Mouse (Mus musculus) neural tube, postnatal 0 days (tissue): ENCODE data around the gene Wfdc11. TPM values are rescaled to one million over a fixed set of nuclear protein-coding genes. Genes with fewer than 3 reads are reported as not detected.

Experiments
- polyA plus RNA-seq: library from polyadenylated mRNA; unstranded; fragments of >200 nt; fragmentation: Nextera tagmentation; extraction: Ambion mirVana; gene quantifications from 2 replicates; pipeline ENCODE4 v1.2.1, GENCODE M21; 2015

Wfdc11 gene
- polyA plus RNA-seq: not detected in 2 replicates

DNA sequence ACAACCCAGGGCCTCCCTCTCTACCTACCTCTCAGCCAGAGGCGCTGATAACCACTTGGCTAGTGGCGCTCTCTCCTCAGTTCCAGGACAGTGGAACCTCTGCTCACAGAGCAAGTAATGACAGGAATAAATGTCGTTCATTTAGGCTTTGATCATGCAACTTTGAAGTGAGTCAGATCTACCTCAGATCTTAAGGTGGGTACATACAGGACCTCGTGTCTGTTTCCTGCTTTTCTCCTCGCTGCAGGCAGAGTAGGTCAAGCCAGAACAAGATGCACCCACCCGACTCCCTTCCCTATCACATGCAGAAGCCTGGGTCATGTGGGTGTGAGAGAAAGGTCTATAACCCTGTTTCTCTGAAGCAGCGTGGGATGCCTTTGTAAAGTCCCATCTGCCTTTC is at the start of gene Wfdc11:
Gene Wfdc11 (minus strand): TSS at position 101 of the 400 bp plus-strand sequence.

DNA sequence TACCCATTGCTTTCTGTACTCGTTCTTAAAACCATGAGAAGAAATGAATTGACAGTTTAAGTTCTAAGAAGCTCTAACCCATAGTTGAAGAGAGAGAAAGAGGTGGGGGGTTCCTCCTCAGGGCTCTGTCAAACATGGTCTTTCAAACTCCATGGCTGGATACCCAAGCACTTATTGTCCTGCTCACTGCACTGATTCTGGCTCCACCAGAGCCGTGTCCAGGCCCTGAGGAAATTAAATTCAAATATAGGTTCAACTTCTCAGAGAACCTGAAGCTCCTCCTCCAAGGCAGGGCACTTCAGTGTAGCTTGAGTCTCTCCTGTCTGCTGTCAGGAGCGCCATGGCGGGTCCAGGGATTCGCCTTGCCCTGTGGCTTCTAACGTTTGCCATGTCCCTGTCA is 41.1 kb upstream of the Wfdc11 start, which contains the start of gene Spint5:
Gene Spint5 (plus strand): TSS at position 301 of the 400 bp plus-strand sequence.

DNA sequence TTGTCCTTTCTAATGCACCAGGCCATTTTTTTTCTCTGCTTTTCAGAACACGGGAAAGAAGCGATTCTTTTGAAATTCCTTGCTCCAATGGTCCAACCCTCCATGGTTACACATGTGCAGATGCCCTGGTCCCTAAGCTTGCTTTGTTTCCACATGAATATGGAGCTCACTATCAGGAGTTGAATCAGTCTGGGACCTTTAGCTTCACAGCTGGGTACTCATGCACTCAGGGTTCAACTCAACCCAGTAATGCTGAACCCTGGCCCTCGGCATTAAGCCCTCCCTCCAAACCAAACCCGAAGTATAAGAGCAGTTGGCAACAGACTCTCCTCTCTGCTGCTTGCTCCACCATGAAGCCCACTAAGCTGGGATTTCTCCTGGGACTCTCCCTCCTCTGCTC is 24.3 kb upstream of the Wfdc11 start, which contains the start of gene Spint4:
Gene Spint4 (plus strand): TSS at position 301 of the 400 bp plus-strand sequence.

GRCm38 (mm10) chr2:164684807-164685206 is 10.9 kb upstream of the Wfdc11 start, which contains the start of gene Wfdc13:
Gene Wfdc13 (plus strand): TSS chr2:164685107.

GRCm38 (mm10) chr2:164656483-164656882 is 17.4 kb downstream of the Wfdc11 start, which contains the start of gene Wfdc9:
Gene Wfdc9 (minus strand): TSS chr2:164656583.

DNA sequence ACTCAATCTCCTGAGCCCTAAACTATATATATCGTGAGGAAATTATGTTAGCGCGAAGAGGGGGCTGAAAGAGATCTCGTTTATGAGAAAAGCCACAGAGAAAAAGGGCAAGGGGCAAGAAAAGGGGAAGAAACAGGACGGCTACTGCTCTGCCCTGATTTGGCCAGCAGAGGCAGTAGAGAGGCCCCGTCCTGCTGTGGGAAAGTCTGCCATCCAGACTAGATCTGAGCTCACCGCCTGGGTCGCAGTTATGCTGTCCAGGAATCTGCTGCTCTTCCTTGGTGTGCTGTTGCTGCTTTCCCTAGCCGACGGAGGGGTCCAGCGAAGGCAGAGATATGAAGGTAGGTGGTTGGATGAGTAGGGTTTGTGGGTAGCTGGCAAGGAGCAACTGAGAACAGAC is 18.0 kb downstream of the Wfdc11 start, which contains the start of gene Wfdc10:
Gene Wfdc10 (plus strand): TSS at position 189 of the 400 bp plus-strand sequence.

GRCm38 (mm10) chr2:164638696-164639095 is 35.2 kb downstream of the Wfdc11 start, which contains the start of gene Wfdc16:
Gene Wfdc16 (minus strand): TSS chr2:164638796.

GRCm38 (mm10) chr2:164613471-164613870 is 60.4 kb downstream of the Wfdc11 start, which contains the start of the genes Wfdc6b and Wfdc8:
Gene Wfdc6b (plus strand): TSS chr2:164613522.
Gene Wfdc8 (minus strand): TSS chr2:164613626.

Other genes with a start within 250 kb of the Wfdc11 start
- 42.5 and 43.9 TPM in 2 replicates for gene Sdc4, start 230.2 kb downstream of the Wfdc11 start, polyA plus RNA-seq
- gene Sys1, start 217.1 kb downstream of the Wfdc11 start, polyA plus RNA-seq: 113 and 120 TPM in 2 replicates
- gene Gm20458, start 213.1 kb downstream of the Wfdc11 start, polyA plus RNA-seq: 14.5 and 16.2 TPM in 2 replicates
- not detected in 2 replicates for gene Trp53tg5, start 200.4 kb downstream of the Wfdc11 start, polyA plus RNA-seq
- gene Dbndd2, start 188.0 kb downstream of the Wfdc11 start, polyA plus RNA-seq: 41.5 and 45.7 TPM in 2 replicates
- 117 and 135 TPM in 2 replicates for gene Pigt, start 176.6 kb downstream of the Wfdc11 start, polyA plus RNA-seq
- gene Wfdc2, start 111.7 kb downstream of the Wfdc11 start, polyA plus RNA-seq: 0.62 and 0.65 TPM in 2 replicates
- gene Spint3, start 100.6 kb downstream of the Wfdc11 start, polyA plus RNA-seq: not detected in 2 replicates
- gene Wfdc6a, start 88.6 kb downstream of the Wfdc11 start, polyA plus RNA-seq: not detected in 2 replicates
- gene Eppin, start 80.5 kb downstream of the Wfdc11 start, polyA plus RNA-seq: not detected in 2 replicates
- not detected in 2 replicates for gene Wfdc6b, start 60.6 kb downstream of the Wfdc11 start, polyA plus RNA-seq
- not detected in 2 replicates for gene Wfdc8, start 60.5 kb downstream of the Wfdc11 start, polyA plus RNA-seq
- gene Wfdc16, start 35.3 kb downstream of the Wfdc11 start, polyA plus RNA-seq: not detected in 2 replicates
- gene Wfdc10, start 18.0 kb downstream of the Wfdc11 start, polyA plus RNA-seq: not detected in 2 replicates
- gene Wfdc9, start 17.5 kb downstream of the Wfdc11 start, polyA plus RNA-seq: not detected in 2 replicates
- gene Wfdc13, start 11.0 kb upstream of the Wfdc11 start, polyA plus RNA-seq: 0.22 TPM in 1 of 2 replicates, not detected in the other
- not detected in 2 replicates for gene Spint4, start 24.4 kb upstream of the Wfdc11 start, polyA plus RNA-seq
- not detected in 2 replicates for gene Spint5, start 41.2 kb upstream of the Wfdc11 start, polyA plus RNA-seq
- 0.58 and 0.88 TPM in 2 replicates for gene Wfdc3, start 71.8 kb upstream of the Wfdc11 start, polyA plus RNA-seq
- 48.0 and 50.3 TPM in 2 replicates for gene Dnttip1, start 71.9 kb upstream of the Wfdc11 start, polyA plus RNA-seq
- 31.4 and 34.2 TPM in 2 replicates for gene Ube2c, start 95.8 kb upstream of the Wfdc11 start, polyA plus RNA-seq
- 6.6 and 7.2 TPM in 2 replicates for gene Tnnc2, start 105.9 kb upstream of the Wfdc11 start, polyA plus RNA-seq
- gene Snx21, start 111.7 kb upstream of the Wfdc11 start, polyA plus RNA-seq: 54.9 and 60.8 TPM in 2 replicates
- 23.8 and 27.3 TPM in 2 replicates for gene Acot8, start 130.8 kb upstream of the Wfdc11 start, polyA plus RNA-seq
- 10.4 and 10.8 TPM in 2 replicates for gene Zswim3, start 131.0 kb upstream of the Wfdc11 start, polyA plus RNA-seq
- gene Zswim1, start 148.6 kb upstream of the Wfdc11 start, polyA plus RNA-seq: 24.9 and 26.5 TPM in 2 replicates
- 0.27 TPM in 1 of 2 replicates, not detected in the other for gene Spata25, start 154.4 kb upstream of the Wfdc11 start, polyA plus RNA-seq
- 101 and 102 TPM in 2 replicates for gene Ctsa, start 158.8 kb upstream of the Wfdc11 start, polyA plus RNA-seq
- 8.1 and 8.5 TPM in 2 replicates for gene Neurl2, start 159.4 kb upstream of the Wfdc11 start, polyA plus RNA-seq
- 134 and 140 TPM in 2 replicates for gene Pltp, start 183.6 kb upstream of the Wfdc11 start, polyA plus RNA-seq
- 84.1 and 87.1 TPM in 2 replicates for gene Pcif1, start 205.2 kb upstream of the Wfdc11 start, polyA plus RNA-seq
- 8.1 and 10.7 TPM in 2 replicates for gene Zfp335, start 237.7 kb upstream of the Wfdc11 start, polyA plus RNA-seq